Mouse (Mus musculus) gastrocnemius, postnatal 10 days (tissue): ENCODE measurements around the gene Pax5. TPM values are rescaled to one million over a fixed set of nuclear protein-coding genes. Genes with fewer than 3 reads are reported as not detected.

Source experiments
- DNase-seq: peaks from one replicate; pipeline ENCODE4 v3.0.0; 2021; ENCODE audit warnings: mixed read lengths
- total RNA-seq, 2 experiments: library from RNA; stranded (reverse); gene quantifications; 2 replicates each; pipeline ENCODE4 v1.2.3; 2021

The Pax5 gene
- total RNA-seq, 2 experiments from 2014 or later = 0.05 to 1.5 TPM

GRCm38 (mm10) chr4:44542101-44542500 lies 168.2 kb downstream of the Pax5 start:
- DNase-seq = no peak

- no peak for DNase-seq
These were observed 171.8 kb downstream of the Pax5 start for GRCm38 (mm10) chr4:44538488-44538887.

GRCm38 (mm10) chr4:44536794-44537193 lies 173.5 kb downstream of the Pax5 start:
- peak; percentile 15 for DNase-seq

GRCm38 (mm10) chr4:44535646-44536045 lies 174.6 kb downstream of the Pax5 start:
- DNase-seq = no peak

GRCm38 (mm10) chr4:44533286-44533685 lies 177.0 kb downstream of the Pax5 start:
- no peak for DNase-seq

- DNase-seq = no peak
These were observed 177.6 kb downstream of the Pax5 start for GRCm38 (mm10) chr4:44532731-44533130.

GRCm38 (mm10) chr4:44525336-44525735 lies 185.0 kb downstream of the Pax5 start:
- no peak for DNase-seq

GRCm38 (mm10) chr4:44518923-44519322 lies 191.4 kb downstream of the Pax5 start:
- DNase-seq = no peak

GRCm38 (mm10) chr4:44513981-44514380 lies 196.3 kb downstream of the Pax5 start:
- no peak for DNase-seq

GRCm38 (mm10) chr4:44511682-44512081 lies 198.6 kb downstream of the Pax5 start:
- peak; percentile 67 for DNase-seq

GRCm38 (mm10) chr4:44508386-44509226 lies 201.7 kb downstream of the Pax5 start:
- DNase-seq = no peak

- no peak for DNase-seq
These were observed 202.4 kb downstream of the Pax5 start for GRCm38 (mm10) chr4:44507861-44508260.

GRCm38 (mm10) chr4:44504998-44505397 lies 205.3 kb downstream of the Pax5 start:
- no peak for DNase-seq

- DNase-seq = no peak
These were observed 208.0 kb downstream of the Pax5 start for GRCm38 (mm10) chr4:44502196-44502867.

- no peak for DNase-seq
These were observed 212.1 kb downstream of the Pax5 start for GRCm38 (mm10) chr4:44498156-44498555.

- no peak for DNase-seq
These were observed 214.5 kb downstream of the Pax5 start for GRCm38 (mm10) chr4:44495836-44496235.

GRCm38 (mm10) chr4:44493756-44494155 lies 216.5 kb downstream of the Pax5 start:
- no peak for DNase-seq

- no peak for DNase-seq
These were observed 219.4 kb downstream of the Pax5 start for GRCm38 (mm10) chr4:44490872-44491271.

- no peak for DNase-seq
These were observed 221.6 kb downstream of the Pax5 start for GRCm38 (mm10) chr4:44488702-44489101.

GRCm38 (mm10) chr4:44488219-44488618 lies 222.1 kb downstream of the Pax5 start:
- no peak for DNase-seq

GRCm38 (mm10) chr4:44482851-44483250 lies 227.4 kb downstream of the Pax5 start:
- no peak for DNase-seq

- no peak for DNase-seq
These were observed 230.5 kb downstream of the Pax5 start for GRCm38 (mm10) chr4:44479755-44480154.
